Mouse (Mus musculus): ENCODE measurements around the gene Mgat4e.

DNA sequence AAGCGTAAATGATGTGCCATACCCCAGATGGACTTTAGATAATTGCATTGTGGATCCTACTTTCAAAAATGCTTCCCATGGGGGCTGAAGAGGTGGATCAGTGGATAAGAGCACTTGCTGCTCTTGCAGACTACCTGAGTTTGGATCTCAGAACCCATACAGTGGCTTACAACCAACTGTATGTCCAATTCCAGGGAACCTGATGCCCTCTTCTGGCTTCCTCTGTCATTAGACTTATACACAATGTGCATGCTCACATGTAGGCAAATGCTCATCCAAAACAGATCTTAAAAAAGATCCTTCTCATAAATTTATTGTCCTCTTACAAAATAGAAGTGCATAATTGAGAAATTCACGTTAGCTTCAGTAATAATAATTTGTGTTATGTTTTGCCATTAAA lies 42.3 kb upstream of the Mgat4e start:
- TF ChIP-seq CTCF (IDR thresholded peaks at IDR 0.05; ENCODE audit: insufficient read depth, low read length) (no peak), POLR2A (IDR thresholded peaks at IDR 0.05; ENCODE audit: borderline replicate concordance, extremely low read depth, low read depth, low read length) (no peak)
